Mouse (Mus musculus) megakaryocyte-erythroid progenitor cell, adult 5 weeks (primary cell): Measurements from ENCODE around the gene Afap1. TPM values are rescaled to one million over a fixed set of nuclear protein-coding genes. Genes with fewer than 3 reads are reported as not detected.

Experiments
- polyA plus RNA-seq: library from polyadenylated mRNA; stranded (reverse); fragments of >175 nt; gene quantifications from 2 replicates; pipeline ENCODE4 v1.2.3, GENCODE M21; 2012

Gene Afap1
- 4.0 and 4.5 TPM in 2 replicates for polyA plus RNA-seq

GRCm38 (mm10) chr5:35893093-35893804, at the start of gene Afap1:
Gene Afap1, plus strand, starts transcription at chr5:35893319.

Other genes with a start within 250 kb of the Afap1 start
- gene Htra3, start 213.5 kb upstream of the Afap1 start, polyA plus RNA-seq = 0.31 and 1.0 TPM in 2 replicates
- 11.0 and 11.7 TPM in 2 replicates for gene Sh3tc1, start 153.3 kb upstream of the Afap1 start, polyA plus RNA-seq
- gene Ablim2, start 135.4 kb upstream of the Afap1 start, polyA plus RNA-seq = 0.17 and 0.84 TPM in 2 replicates